Mouse (Mus musculus): ENCODE results near the gene Gm21693. TPM values are rescaled to one million over a fixed set of nuclear protein-coding genes. Genes with fewer than 3 reads are reported as not detected.
"Not testable (repeated sequence)": the region's sequence is repeated elsewhere in the genome, so short reads cannot be mapped to it uniquely, and the experiment has no call there.

The Gm21693 gene
- total RNA-seq (2021) = not detected
- long read RNA-seq, experiment 1 = 0 reads
- long read RNA-seq, experiment 2 = 0 reads

DNA sequence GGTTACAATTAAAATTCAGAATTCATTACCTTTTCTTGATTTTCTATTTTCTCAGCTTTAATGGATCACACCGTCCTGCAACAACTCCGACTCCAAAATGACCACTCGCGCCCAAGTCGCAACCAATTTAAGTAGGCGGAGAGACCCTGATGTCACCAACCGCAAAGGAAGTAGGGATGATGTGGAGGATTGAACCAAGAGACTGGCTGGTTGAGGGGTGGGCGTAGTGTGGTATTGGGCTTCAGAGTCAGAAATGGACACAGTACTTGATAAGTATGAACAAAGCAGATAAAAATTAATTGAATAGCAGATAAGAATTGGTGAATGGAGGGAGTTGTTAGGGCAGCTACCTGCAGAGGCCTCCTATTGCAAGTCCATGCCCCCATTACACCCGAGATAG is at the start of gene Gm21693:
TSS of gene Gm21693 (minus strand) at position 101 of the 400 bp plus-strand sequence.
- H3K4me3 ChIP-seq; H3K27ac ChIP-seq; DNase-seq (ENCODE audit: extremely low spot score in 1 of 2, low spot score in 2 of 2); intact Hi-C loops (cut with DNase I): not testable (repeated sequence)

DNA sequence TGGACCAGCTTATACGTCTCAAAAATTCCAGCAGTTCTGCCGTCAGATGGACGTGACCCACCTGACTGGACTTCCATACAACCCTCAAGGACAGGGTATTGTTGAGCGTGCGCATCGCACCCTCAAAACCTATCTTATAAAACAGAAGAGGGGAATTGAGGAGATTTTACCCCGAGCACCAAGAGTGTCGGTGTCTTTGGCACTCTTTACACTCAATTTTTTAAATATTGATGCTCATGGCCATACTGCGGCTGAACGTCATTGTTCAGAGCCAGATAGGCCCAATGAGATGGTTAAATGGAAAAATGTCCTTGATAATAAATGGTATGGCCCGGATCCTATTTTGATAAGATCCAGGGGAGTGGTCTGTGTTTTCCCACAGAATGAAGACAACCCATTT is 4.5 kb downstream of the Gm21693 start:
- intact Hi-C loops (cut with DNase I); DNase-seq (ENCODE audit: extremely low spot score in 1 of 2, low spot score in 2 of 2); H3K27ac ChIP-seq; H3K4me3 ChIP-seq: not testable (repeated sequence)

DNA sequence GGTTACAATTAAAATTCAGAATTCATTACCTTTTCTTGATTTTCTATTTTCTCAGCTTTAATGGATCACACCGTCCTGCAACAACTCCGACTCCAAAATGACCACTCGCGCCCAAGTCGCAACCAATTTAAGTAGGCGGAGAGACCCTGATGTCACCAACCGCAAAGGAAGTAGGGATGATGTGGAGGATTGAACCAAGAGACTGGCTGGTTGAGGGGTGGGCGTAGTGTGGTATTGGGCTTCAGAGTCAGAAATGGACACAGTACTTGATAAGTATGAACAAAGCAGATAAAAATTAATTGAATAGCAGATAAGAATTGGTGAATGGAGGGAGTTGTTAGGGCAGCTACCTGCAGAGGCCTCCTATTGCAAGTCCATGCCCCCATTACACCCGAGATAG is 38.8 kb downstream of the Gm21693 start, which contains the start of gene Gm21677:
TSS of gene Gm21677 (minus strand) at position 101 of the 400 bp plus-strand sequence.
- DNase-seq (ENCODE audit: extremely low spot score in 1 of 2, low spot score in 2 of 2); H3K4me3 ChIP-seq; H3K27ac ChIP-seq; intact Hi-C loops (cut with DNase I): not testable (repeated sequence)

Other genes with a start within 250 kb of the Gm21693 start
- gene Gm21677, start 38.9 kb downstream of the Gm21693 start, total RNA-seq (2021) = not detected
- gene Gm21704, start 64.8 kb upstream of the Gm21693 start, total RNA-seq (2021) = not detected
- gene Gm21708, start 64.8 kb upstream of the Gm21693 start, total RNA-seq (2021) = not detected